Mouse (Mus musculus) embryo, embryonic 10.5 days (tissue): ENCODE measurements around the gene Sult2a8.
"Not testable (repeated sequence)": the region's sequence is repeated elsewhere in the genome, so short reads cannot be mapped to it uniquely, and the experiment has no call there.

ENCODE experiments used
- DNase-seq: peaks from one replicate; pipeline ENCODE4 v3.0.0-alpha.2; 2015; ENCODE audit warnings: low spot score

Sult2a8 gene

DNA sequence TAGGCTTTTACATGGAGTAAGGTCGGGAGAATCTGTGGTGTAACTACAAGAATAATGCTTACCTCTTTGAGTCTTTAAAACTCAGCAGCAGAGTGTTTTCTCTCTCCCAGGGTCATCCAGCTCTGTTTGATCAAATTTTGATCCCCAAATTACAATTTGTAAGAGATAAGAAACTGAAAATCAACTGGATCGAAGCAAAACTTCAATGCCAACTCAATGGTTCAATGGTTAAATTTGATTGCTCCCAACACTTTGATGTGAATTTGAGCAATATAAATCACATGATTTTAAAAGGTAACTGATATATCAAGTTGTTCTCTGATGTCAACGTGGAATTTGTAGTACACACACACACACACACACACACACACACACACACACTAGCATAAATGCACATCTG lies at the start of gene Sult2a8:
Sult2a8 (minus strand) TSS at position 236 of the 400 bp plus-strand sequence.
- no peak for DNase-seq

DNA sequence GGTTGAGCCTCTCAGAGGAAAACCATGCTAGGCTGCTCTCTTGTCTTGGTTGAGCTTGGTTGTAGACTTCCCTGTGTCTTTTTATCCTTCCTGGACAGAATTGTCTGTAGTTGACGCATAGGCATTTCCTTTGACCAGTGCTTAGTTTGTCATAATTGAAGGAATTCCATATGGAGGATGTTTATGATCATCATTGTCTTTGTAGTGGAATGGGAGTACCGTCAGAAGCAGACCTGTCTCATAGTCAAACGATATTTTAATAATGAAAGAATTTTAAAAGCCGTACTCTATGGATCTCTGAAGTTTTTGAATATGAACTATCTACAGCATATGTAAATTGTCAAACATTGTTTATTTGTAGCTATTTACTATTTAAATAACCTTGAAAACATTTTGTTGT lies 47.6 kb upstream of the Sult2a8 start, which contains the start of gene Sult2a7:
Sult2a7 (minus strand) TSS at position 101 of the 400 bp plus-strand sequence.
- DNase-seq = no peak

- DNase-seq = no peak
These were observed 46.3 kb upstream of the Sult2a8 start for GRCm38 (mm10) chr7:14492886-14493285.

- DNase-seq = no peak
These were observed 7.0 kb downstream of the Sult2a8 start for GRCm38 (mm10) chr7:14439581-14439980.

DNA sequence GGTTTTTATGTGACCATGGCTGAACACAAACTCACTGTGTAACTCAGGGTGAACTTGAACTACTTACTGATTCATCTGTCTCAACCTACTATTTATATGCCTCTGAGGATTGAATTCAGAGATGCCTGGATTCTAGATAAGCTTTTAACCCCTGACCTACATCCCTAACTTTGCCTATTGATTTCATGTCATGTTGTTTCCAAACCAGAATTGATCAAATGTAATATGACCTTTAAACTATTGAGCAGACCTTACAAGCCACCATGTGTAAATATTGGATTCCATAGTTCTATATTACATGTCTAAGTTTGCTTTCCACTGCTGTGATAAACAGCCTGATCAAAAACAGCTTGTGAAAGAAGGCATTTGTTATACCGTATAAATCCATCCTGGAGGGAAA lies 8.1 kb downstream of the Sult2a8 start:
- no peak for DNase-seq

DNA sequence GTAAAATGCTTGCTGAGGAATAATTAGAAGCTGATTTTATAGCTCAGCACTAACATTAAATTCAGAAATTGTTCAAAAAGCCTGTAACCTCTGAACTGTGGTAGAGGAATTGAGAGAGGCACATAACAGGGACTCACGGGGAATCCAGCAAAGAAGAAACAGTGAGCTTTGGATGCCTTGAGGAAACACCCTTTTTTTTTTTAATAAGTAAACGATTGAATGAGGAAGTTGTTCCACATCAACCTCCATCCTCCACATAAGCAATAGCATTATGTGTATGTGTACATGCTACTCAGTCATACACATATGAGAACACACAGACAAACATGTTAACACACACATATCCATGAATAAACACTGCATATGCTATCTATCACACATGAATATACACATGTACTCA lies 8.5 kb downstream of the Sult2a8 start:
- no peak for DNase-seq

DNA sequence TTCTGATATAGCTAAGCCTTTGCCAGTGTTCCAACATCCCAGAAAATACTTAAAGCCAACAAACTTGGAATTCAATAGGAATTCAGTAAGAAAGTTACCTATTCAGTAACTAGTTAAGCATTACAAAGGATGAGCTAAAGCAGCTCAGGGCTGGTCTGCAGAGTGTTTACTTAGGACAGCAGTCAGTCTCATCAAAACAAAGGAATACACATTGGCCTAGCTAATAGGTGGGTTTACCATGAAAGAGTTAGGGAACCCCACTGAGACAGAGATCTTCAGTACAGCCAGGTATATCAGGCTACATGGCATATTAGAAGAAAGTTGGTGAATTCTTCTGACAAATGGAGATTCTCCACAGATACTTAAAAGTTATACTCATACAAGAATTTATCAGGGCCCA lies 47.2 kb downstream of the Sult2a8 start:
- not testable (repeated sequence) for DNase-seq

GRCm38 (mm10) chr7:14396462-14396861 lies 50.1 kb downstream of the Sult2a8 start:
- no peak for DNase-seq
